Mouse (Mus musculus): ENCODE measurements around the gene Ablim2.

- TF ChIP-seq CHD2 (IDR thresholded peaks at IDR 0.05; ENCODE audit: low read depth, low read length) (no peak), ZC3H11A (IDR thresholded peaks at IDR 0.05; ENCODE audit: borderline replicate concordance, low read depth, low read length) (no peak), HCFC1 (IDR thresholded peaks at IDR 0.05; ENCODE audit: borderline replicate concordance, insufficient read depth, low read length) (no peak)
Measured at GRCm38 (mm10) chr5:35789697-35790096, 32.0 kb downstream of the Ablim2 start.
